Mouse (Mus musculus): Measurements from ENCODE around the gene Cep78.

Cep78 gene

GRCm38 (mm10) chr19:15965082-15965481 is 19.7 kb downstream of the Cep78 start:
- DNase-seq (ENCODE audit: low spot score), result peak; percentile 32

- DNase-seq (ENCODE audit: low spot score), result no peak
These were observed 20.3 kb downstream of the Cep78 start for GRCm38 (mm10) chr19:15964533-15964932.

- DNase-seq (ENCODE audit: low spot score), result no peak
These were observed 21.6 kb downstream of the Cep78 start for GRCm38 (mm10) chr19:15963011-15963695.

GRCm38 (mm10) chr19:15962313-15962712 is 22.5 kb downstream of the Cep78 start:
- DNase-seq (ENCODE audit: low spot score), result no peak

- DNase-seq (ENCODE audit: low spot score), result no peak
These were observed 34.6 kb downstream of the Cep78 start for GRCm38 (mm10) chr19:15950225-15950624.

GRCm38 (mm10) chr19:15948867-15949266 is 35.9 kb downstream of the Cep78 start:
- no peak for DNase-seq (ENCODE audit: low spot score)

GRCm38 (mm10) chr19:15948426-15948825 is 36.4 kb downstream of the Cep78 start:
- no peak for DNase-seq (ENCODE audit: low spot score)

- no peak for DNase-seq (ENCODE audit: low spot score)
These were observed 37.6 kb downstream of the Cep78 start, which contains the start of gene Psat1 for GRCm38 (mm10) chr19:15947237-15947636. Psat1 (minus strand) TSS chr19:15947337.

GRCm38 (mm10) chr19:15946663-15947062 is 38.1 kb downstream of the Cep78 start:
- peak; percentile 72 for DNase-seq (ENCODE audit: low spot score)

- no peak for DNase-seq (ENCODE audit: low spot score)
These were observed 41.7 kb downstream of the Cep78 start for GRCm38 (mm10) chr19:15943117-15943423.

- DNase-seq (ENCODE audit: low spot score), result no peak
These were observed 42.2 kb downstream of the Cep78 start for GRCm38 (mm10) chr19:15942421-15943116.

GRCm38 (mm10) chr19:15941399-15941798 is 43.4 kb downstream of the Cep78 start:
- peak; percentile 68 for DNase-seq (ENCODE audit: low spot score)

GRCm38 (mm10) chr19:15925719-15926045 is 59.1 kb downstream of the Cep78 start:
- peak; percentile 78 for DNase-seq (ENCODE audit: low spot score)

- peak; percentile 86 for DNase-seq (ENCODE audit: low spot score)
These were observed 59.7 kb downstream of the Cep78 start for GRCm38 (mm10) chr19:15924866-15925718.

GRCm38 (mm10) chr19:15924181-15924865 is 60.5 kb downstream of the Cep78 start:
- DNase-seq (ENCODE audit: low spot score), result peak; percentile 45

- DNase-seq (ENCODE audit: low spot score), result peak; percentile 50
These were observed 61.4 kb downstream of the Cep78 start for GRCm38 (mm10) chr19:15923426-15923825.

- DNase-seq (ENCODE audit: low spot score), result no peak
These were observed 65.5 kb downstream of the Cep78 start for GRCm38 (mm10) chr19:15919336-15919735.

GRCm38 (mm10) chr19:15918111-15918510 is 66.7 kb downstream of the Cep78 start:
- no peak for DNase-seq (ENCODE audit: low spot score)

- DNase-seq (ENCODE audit: low spot score), result no peak
These were observed 71.4 kb downstream of the Cep78 start for GRCm38 (mm10) chr19:15913249-15913997.

- no peak for DNase-seq (ENCODE audit: low spot score)
These were observed 73.3 kb downstream of the Cep78 start for GRCm38 (mm10) chr19:15911441-15911840.

GRCm38 (mm10) chr19:15910987-15911386 is 73.8 kb downstream of the Cep78 start:
- peak; percentile 14 for DNase-seq (ENCODE audit: low spot score)

- no peak for DNase-seq (ENCODE audit: low spot score)
These were observed 74.3 kb downstream of the Cep78 start for GRCm38 (mm10) chr19:15910488-15910887.
